14 mouse cellular contexts compared by ENCODE assay signal in genomic region chr3:104233366-104234312, GRCm38 (mm10). TPM values are rescaled to one million over a fixed set of nuclear protein-coding genes. Genes with fewer than 3 reads are reported as not detected.
DNase-seq lines count a peak whose midpoint lies in the region; ATAC-seq and TF ChIP-seq lines count a peak whose summit lies in the region.
"Had no signal": no experiment of that assay in that cellular context is flagged by ENCODE, and none has a peak within 500 bp of the region (broad histone marks: within the 10 kb centered on the region; RNA-seq: fewer than 3 reads in every experiment).

No protein-coding gene starts in this region.

- H3K4me1 ChIP-seq in heart, embryonic 11.5 days (ENCODE audit: control insufficient read depth, insufficient read depth, low read length), result peaks cover 3% of the 10 kb centered on the region; the same call in 1 of the 2 replicates
- H3K4me1 ChIP-seq in embryonic fibroblast, embryonic 13.5 days (ENCODE audit: control insufficient read depth, insufficient read depth, low read length), result peaks cover 11% of the 10 kb centered on the region
- H3K4me1 ChIP-seq in lung, embryonic 15.5 days, result peaks cover 14% of the 10 kb centered on the region; the same call in 1 of the 2 replicates
- H3K4me1 ChIP-seq: liver, embryonic 13.5 days had no signal

- no peaks in the 10 kb centered on the region for H3K27me3 ChIP-seq in heart, embryonic 11.5 days (ENCODE audit: control insufficient read depth, insufficient read depth, low read length)
- H3K27me3 ChIP-seq in lung, embryonic 15.5 days, result no peaks in the 10 kb centered on the region
- H3K27me3 ChIP-seq: CH12.LX; hindbrain, embryonic 15.5 days; liver, embryonic 13.5 days; stomach, embryonic 15.5 days had no signal

- no peak overlapping the region for H3K4me2 ChIP-seq in heart, embryonic 11.5 days
- no peak overlapping the region for H3K4me2 ChIP-seq in lung, embryonic 15.5 days
- H3K4me2 ChIP-seq: hindbrain, embryonic 15.5 days; liver, embryonic 13.5 days; stomach, embryonic 15.5 days had no signal

- no peak overlapping the region for H3K27ac ChIP-seq in heart, embryonic 11.5 days (ENCODE audit: low read depth, low read length)
- H3K27ac ChIP-seq in embryonic fibroblast, embryonic 13.5 days (ENCODE audit: insufficient read depth, low read length), result peak overlapping the region; percentile 82
- H3K27ac ChIP-seq in lung, embryonic 15.5 days, result peak overlapping the region; percentile 11
- H3K27ac ChIP-seq: hindbrain, embryonic 15.5 days; liver, embryonic 13.5 days; stomach, embryonic 15.5 days had no signal

- H3K9ac ChIP-seq in heart, embryonic 11.5 days (ENCODE audit: low read depth, low read length), result no peak overlapping the region
- H3K9ac ChIP-seq in lung, embryonic 15.5 days, result no peak overlapping the region
- H3K9ac ChIP-seq: hindbrain, embryonic 15.5 days; liver, embryonic 13.5 days; stomach, embryonic 15.5 days had no signal

- TF ChIP-seq CTCF in embryonic fibroblast, embryonic 13.5 days (IDR thresholded peaks at IDR 0.05; ENCODE audit: borderline replicate concordance, insufficient read depth, low read length), result no peak

- no peak for TF ChIP-seq POLR2A in embryonic fibroblast, embryonic 13.5 days (IDR thresholded peaks at IDR 0.05; ENCODE audit: low read depth, low read length)

- DNase-seq in heart, adult 9 months (ENCODE audit: low spot score in 2 of 2), result peak; percentile 26 to 46
- DNase-seq in 3T3-L1 (ENCODE audit: low read depth, low spot score), result peak; percentile 79
- no peak for DNase-seq in layer of hippocampus, postnatal 36 days
- DNase-seq in left cerebral cortex, postnatal 10 days (ENCODE audit: extremely low spot score in 1 of 2, low spot score in 2 of 2), result no peak
- no peak for DNase-seq in gastrocnemius, adult 8-10 months (ENCODE audit: low spot score in 2 of 2)
- DNase-seq: cerebellum, adult 11 months; liver, embryonic 13.5 days; thymus, postnatal 25 days had no signal

- no peaks in the 10 kb centered on the region for H3K9me3 ChIP-seq in heart, embryonic 11.5 days (replicated peaks; ENCODE audit: control insufficient read depth, low read length)
- H3K9me3 ChIP-seq in lung, embryonic 15.5 days, result no peaks in the 10 kb centered on the region
- H3K9me3 ChIP-seq: hindbrain, embryonic 15.5 days; liver, embryonic 13.5 days; stomach, embryonic 15.5 days had no signal

- H3K4me3 ChIP-seq in heart, embryonic 11.5 days (ENCODE audit: low read depth, low read length), result no peak overlapping the region
- H3K4me3 ChIP-seq in embryonic fibroblast, embryonic 13.5 days (ENCODE audit: insufficient read depth, low read length), result no peak overlapping the region
- H3K4me3 ChIP-seq in lung, embryonic 15.5 days, result no peak overlapping the region
- H3K4me3 ChIP-seq: hindbrain, embryonic 15.5 days; liver, embryonic 13.5 days; stomach, embryonic 15.5 days had no signal

- no peak for ATAC-seq in heart, embryonic 11.5 days (replicated peaks; ENCODE audit: insufficient number of reproducible peaks, low FRiP score, low TSS enrichment)
- ATAC-seq in lung, embryonic 15.5 days (ENCODE audit: borderline replicate concordance, extremely low read depth, low FRiP score, low TSS enrichment), result no peak

- 53% methylated on average over 7 of the region's 7 CpGs for WGBS in heart, embryonic 11.5 days (ENCODE audit: insufficient replicate concordance)
- 35% methylated on average over 7 of the region's 7 CpGs for WGBS in lung, embryonic 15.5 days

- no peaks in the 10 kb centered on the region for H3K36me3 ChIP-seq in heart, embryonic 11.5 days (ENCODE audit: control insufficient read depth, insufficient read depth, low read length)
- H3K36me3 ChIP-seq in lung, embryonic 15.5 days, result no peaks in the 10 kb centered on the region
- H3K36me3 ChIP-seq: hindbrain, embryonic 15.5 days; liver, embryonic 13.5 days; stomach, embryonic 15.5 days had no signal

- intact Hi-C loops in left cerebral cortex, postnatal 10 days (cut with DNase I), result no loop called here

RNA-seq across cellular contexts. Expression of gene Magi3, which starts 13.5 kb away (rescaled TPM):
- 9.1 and 11.1 TPM in 2 replicates for polyA plus RNA-seq in heart, embryonic 11.5 days (2014; fragmentation: Nextera tagmentation; extraction: Ambion mirVana)
- 10.6 and 11.2 TPM in 2 replicates for polyA plus RNA-seq in embryonic fibroblast, embryonic 13.5 days (2011; ENCODE audit: insufficient read length, low read depth, missing spikeins)
- 8.6 and 10.1 TPM in 2 replicates for polyA plus RNA-seq in lung, embryonic 15.5 days (2015; fragmentation: Nextera tagmentation; extraction: Ambion mirVana)
- total RNA-seq in layer of hippocampus, postnatal 36 days (2021), result 10 to 100 TPM; 30.7 to 31.5 TPM
- total RNA-seq in left cerebral cortex, postnatal 10 days (2021), result 10 to 100 TPM; 38.8 to 41.3 TPM
- total RNA-seq in gastrocnemius, adult 8-10 months (2022), result 1 to 10 TPM; 1.1 to 2.3 (median 1.6) TPM

Comparison
In these comparisons a context has a peak if more than half of its experiments do, and no peak if none do; other contexts are left out.
1. DNase-seq: peak in heart, adult 9 months (2 of 2) and 3T3-L1 (single experiment); none in layer of hippocampus, postnatal 36 days (0 of 2), left cerebral cortex, postnatal 10 days (0 of 2) and gastrocnemius, adult 8-10 months (0 of 2).
2. RNA of gene Magi3, which starts 13.5 kb away (total RNA-seq): 38.8 to 41.3 TPM in left cerebral cortex, postnatal 10 days and 30.7 to 31.5 TPM in layer of hippocampus, postnatal 36 days; 1.1 to 2.3 TPM in gastrocnemius, adult 8-10 months; every median in the first group is over 4 times any median in the second.